Mouse (Mus musculus): ENCODE data around the gene Cdcp1. TPM values are rescaled to one million over a fixed set of nuclear protein-coding genes. Genes with fewer than 3 reads are reported as not detected.

Cdcp1 gene
- 10.8 and 11.8 TPM in 2 replicates for polyA plus RNA-seq (2015; fragmentation: Nextera tagmentation; extraction: Ambion mirVana)

GRCm38 (mm10) chr9:123215621-123216440, at the start of gene Cdcp1:
Cdcp1 (minus strand) TSS chr9:123216038.
- Histone ChIP-seq H3K27me3 (peaks cover 4% of the 10 kb centered on the region; the same call in 1 of the 2 replicates), H3K4me3 (peak within 1 kb of the TSS; percentile 50), H3K4me1 (no peaks in the 10 kb centered on the region), H3K9me3 (no peaks in the 10 kb centered on the region), H3K9ac (peak within 1 kb of the TSS; percentile 48), H3K27ac (peak within 1 kb of the TSS; percentile 67), H3K4me2 (peak within 1 kb of the TSS; percentile 51), H3K36me3 (no peaks in the 10 kb centered on the region)
- peak; percentile 74 for ATAC-seq (ENCODE audit: borderline replicate concordance, extremely low read depth, low FRiP score, low TSS enrichment)
- WGBS, result 9% methylated on average over 44 of the region's 45 CpGs

DNA sequence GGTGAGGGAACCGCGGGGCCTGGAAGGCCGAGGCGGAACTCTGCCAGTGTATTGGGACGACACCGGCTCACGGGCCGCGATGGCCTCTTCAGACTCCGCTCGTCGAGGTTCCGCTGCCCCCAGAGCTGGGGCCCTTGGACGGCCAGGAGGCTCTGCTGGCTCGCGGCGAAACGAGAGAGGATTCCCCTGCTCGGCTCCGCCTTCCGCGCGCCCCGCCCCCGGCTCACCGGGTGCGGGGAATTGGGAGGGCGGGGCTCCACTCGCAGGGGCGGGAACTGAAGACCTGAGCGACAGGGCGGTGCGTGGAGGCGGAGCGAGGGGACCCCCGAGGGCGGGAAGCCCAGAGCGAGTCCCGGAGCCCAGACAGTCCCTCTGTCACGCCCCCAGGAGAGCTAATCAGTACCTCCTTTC, 44.8 kb upstream of the Cdcp1 start, which contains the start of gene Tmem158:
TSS of gene Tmem158 (minus strand) at position 154 of the 411 bp plus-strand sequence.
- H3K27ac ChIP-seq, result peak within 1 kb of the TSS; percentile 71

DNA sequence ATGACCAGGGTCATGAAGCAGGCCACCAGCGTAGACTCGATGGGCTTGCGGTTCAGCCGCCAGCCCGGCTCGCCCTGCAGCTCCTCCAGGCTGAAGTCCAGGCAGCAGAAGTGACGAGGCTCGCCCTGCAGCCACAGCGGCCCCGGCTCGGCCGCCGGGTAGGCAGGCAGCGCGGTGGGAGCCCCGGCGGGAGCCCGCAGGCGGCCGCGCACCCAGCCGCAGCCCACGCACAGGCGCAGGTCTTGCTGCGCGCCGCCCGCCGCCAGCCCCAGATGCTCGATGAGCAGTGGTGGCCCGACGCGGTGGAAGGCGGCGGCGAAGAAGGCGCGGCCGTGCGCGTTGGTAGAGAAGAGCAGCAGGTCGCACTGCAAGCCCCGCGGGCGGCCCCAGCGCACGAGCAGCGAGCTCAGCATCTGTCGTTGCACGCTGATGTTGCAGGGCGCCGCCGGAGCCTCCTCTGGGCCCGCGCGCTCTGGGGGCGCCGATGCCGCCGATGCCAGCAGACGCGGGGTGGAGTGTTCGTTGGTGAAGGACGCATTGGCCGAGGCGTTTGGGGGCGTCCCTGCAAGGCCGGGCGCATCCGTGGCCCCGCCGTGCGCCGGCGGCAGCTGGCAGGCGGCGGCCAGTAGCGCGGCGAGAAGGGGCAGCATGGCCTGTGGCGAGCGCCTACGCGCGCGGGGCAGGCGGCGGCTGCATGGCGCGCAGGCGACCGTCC, 44.2 kb upstream of the Cdcp1 start:
- Histone ChIP-seq H3K4me3 (peak overlapping the region; percentile 81), H3K4me2 (peak overlapping the region; percentile 98), H3K9me3 (no peaks in the 10 kb centered on the region), H3K27me3 (peaks cover 16% of the 10 kb centered on the region; the same call in 1 of the 2 replicates), H3K27ac (peak overlapping the region; percentile 71), H3K36me3 (no peaks in the 10 kb centered on the region), H3K9ac (peak overlapping the region; percentile 68), H3K4me1 (peaks cover 10% of the 10 kb centered on the region; the same call in 1 of the 2 replicates)
- WGBS, result 3% methylated on average over 84 of the region's 92 CpGs
- ATAC-seq (ENCODE audit: borderline replicate concordance, extremely low read depth, low FRiP score, low TSS enrichment), result peak; percentile 74

More for the DNA sequence above, 44.8 kb upstream of the Cdcp1 start, which contains the start of gene Tmem158:
- ATAC-seq (ENCODE audit: borderline replicate concordance, extremely low read depth, low FRiP score, low TSS enrichment), result peak; percentile 94
- Histone ChIP-seq H3K4me2 (peak within 1 kb of the TSS; percentile 98), H3K4me3 (peak within 1 kb of the TSS; percentile 81), H3K27me3 (peaks cover 16% of the 10 kb centered on the region; the same call in 1 of the 2 replicates), H3K9ac (peak within 1 kb of the TSS; percentile 68), H3K36me3 (no peaks in the 10 kb centered on the region), H3K9me3 (no peaks in the 10 kb centered on the region), H3K4me1 (peaks cover 10% of the 10 kb centered on the region; the same call in 1 of the 2 replicates)
- 1% methylated on average over 40 of the region's 40 CpGs for WGBS

GRCm38 (mm10) chr9:123259461-123259895, 43.6 kb upstream of the Cdcp1 start:
- peak; percentile 86 for ATAC-seq (ENCODE audit: borderline replicate concordance, extremely low read depth, low FRiP score, low TSS enrichment)
- H3K4me1 ChIP-seq, result peaks cover 10% of the 10 kb centered on the region; the same call in 1 of the 2 replicates
- peak overlapping the region; percentile 68 for H3K9ac ChIP-seq
- peak overlapping the region; percentile 81 for H3K4me3 ChIP-seq
- H3K4me2 ChIP-seq, result peak overlapping the region; percentile 98
- peaks cover 16% of the 10 kb centered on the region; the same call in 1 of the 2 replicates for H3K27me3 ChIP-seq
- no peaks in the 10 kb centered on the region for H3K9me3 ChIP-seq
- no peaks in the 10 kb centered on the region for H3K36me3 ChIP-seq
- no peak overlapping the region for H3K27ac ChIP-seq
- WGBS, result under 1% methylated on average over 36 of the region's 45 CpGs

- H3K4me2 ChIP-seq, result peak overlapping the region; percentile 98
- no peaks in the 10 kb centered on the region for H3K9me3 ChIP-seq
- H3K27me3 ChIP-seq, result peaks cover 16% of the 10 kb centered on the region; the same call in 1 of the 2 replicates
- 22% methylated on average over 10 of the region's 10 CpGs for WGBS
- no peaks in the 10 kb centered on the region for H3K36me3 ChIP-seq
- peaks cover 10% of the 10 kb centered on the region; the same call in 1 of the 2 replicates for H3K4me1 ChIP-seq
- ATAC-seq (ENCODE audit: borderline replicate concordance, extremely low read depth, low FRiP score, low TSS enrichment), result no peak
- no peak overlapping the region for H3K27ac ChIP-seq
- H3K9ac ChIP-seq, result no peak overlapping the region
- H3K4me3 ChIP-seq, result peak overlapping the region; percentile 81
Measured at GRCm38 (mm10) chr9:123258796-123259195, 43.0 kb upstream of the Cdcp1 start.

- H3K4me1 ChIP-seq, result peaks cover 5% of the 10 kb centered on the region; the same call in 1 of the 2 replicates
- H3K4me2 ChIP-seq, result no peak overlapping the region
- H3K9ac ChIP-seq, result no peak overlapping the region
- no peaks in the 10 kb centered on the region for H3K36me3 ChIP-seq
- H3K27me3 ChIP-seq, result peaks cover 13% of the 10 kb centered on the region; the same call in 1 of the 2 replicates
- no peaks in the 10 kb centered on the region for H3K9me3 ChIP-seq
- no peak for ATAC-seq (ENCODE audit: borderline replicate concordance, extremely low read depth, low FRiP score, low TSS enrichment)
- no peak overlapping the region for H3K4me3 ChIP-seq
- no peak overlapping the region for H3K27ac ChIP-seq
- 85% methylated on average over 3 of the region's 3 CpGs for WGBS
Measured at GRCm38 (mm10) chr9:123255736-123256135, 39.9 kb upstream of the Cdcp1 start.

DNA sequence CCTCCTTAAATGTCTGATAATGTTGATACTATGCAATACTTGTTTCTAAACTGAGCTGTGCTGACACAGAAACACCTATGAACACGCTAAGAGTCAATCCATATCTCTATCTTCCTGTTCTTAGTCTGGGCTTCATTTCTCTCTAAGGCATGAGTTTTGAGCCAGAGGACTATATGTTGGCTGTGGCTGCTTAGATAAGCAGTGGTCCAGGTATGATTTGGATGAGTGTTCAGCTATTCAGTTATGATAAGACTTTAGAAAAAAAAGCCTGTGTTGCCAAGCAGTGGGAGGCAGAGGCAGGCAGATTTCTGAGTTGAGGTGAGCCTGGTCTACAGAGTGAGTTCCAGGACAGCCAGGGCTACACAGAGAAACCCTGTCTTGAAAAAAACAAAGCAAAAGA, 32.2 kb upstream of the Cdcp1 start:
- H3K27me3 ChIP-seq, result no peaks in the 10 kb centered on the region
- no peak overlapping the region for H3K4me3 ChIP-seq
- H3K27ac ChIP-seq, result no peak overlapping the region
- H3K4me2 ChIP-seq, result no peak overlapping the region
- no peak for ATAC-seq (ENCODE audit: borderline replicate concordance, extremely low read depth, low FRiP score, low TSS enrichment)
- no peaks in the 10 kb centered on the region for H3K36me3 ChIP-seq
- no peaks in the 10 kb centered on the region for H3K4me1 ChIP-seq
- WGBS, result 65% methylated on average over 1 of the region's 1 CpGs
- no peaks in the 10 kb centered on the region for H3K9me3 ChIP-seq
- H3K9ac ChIP-seq, result no peak overlapping the region

DNA sequence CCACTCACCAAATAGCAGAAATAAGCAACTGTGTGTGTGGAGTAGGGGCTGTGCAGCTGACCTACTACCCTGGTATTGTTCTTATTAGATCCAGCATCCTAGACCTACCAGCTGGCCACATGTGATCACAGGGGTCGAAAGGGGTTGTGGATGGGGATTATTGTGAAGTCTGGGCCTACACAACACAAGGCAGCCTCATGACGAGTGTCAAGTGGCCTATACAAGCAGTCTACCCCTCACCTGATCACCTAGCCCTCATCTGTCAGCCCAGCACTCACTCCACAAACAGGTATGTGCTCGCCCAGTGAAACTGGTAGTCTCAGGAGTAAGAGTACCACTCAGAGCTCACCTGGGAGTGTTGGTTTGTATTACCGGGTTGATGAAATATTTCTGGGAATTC, 29.3 kb upstream of the Cdcp1 start:
- H3K4me3 ChIP-seq, result no peak overlapping the region
- H3K9me3 ChIP-seq, result no peaks in the 10 kb centered on the region
- no peaks in the 10 kb centered on the region for H3K36me3 ChIP-seq
- H3K4me1 ChIP-seq, result 0 out of 2 replicates have a peak, but pooled peaks cover under 1% of the 10 kb centered on the region
- WGBS, result 74% methylated on average over 4 of the region's 4 CpGs
- no peaks in the 10 kb centered on the region for H3K27me3 ChIP-seq
- no peak for ATAC-seq (ENCODE audit: borderline replicate concordance, extremely low read depth, low FRiP score, low TSS enrichment)
- no peak overlapping the region for H3K27ac ChIP-seq
- no peak overlapping the region for H3K9ac ChIP-seq
- H3K4me2 ChIP-seq, result no peak overlapping the region

GRCm38 (mm10) chr9:123243988-123244387, 28.1 kb upstream of the Cdcp1 start:
- no peak for ATAC-seq (ENCODE audit: borderline replicate concordance, extremely low read depth, low FRiP score, low TSS enrichment)

DNA sequence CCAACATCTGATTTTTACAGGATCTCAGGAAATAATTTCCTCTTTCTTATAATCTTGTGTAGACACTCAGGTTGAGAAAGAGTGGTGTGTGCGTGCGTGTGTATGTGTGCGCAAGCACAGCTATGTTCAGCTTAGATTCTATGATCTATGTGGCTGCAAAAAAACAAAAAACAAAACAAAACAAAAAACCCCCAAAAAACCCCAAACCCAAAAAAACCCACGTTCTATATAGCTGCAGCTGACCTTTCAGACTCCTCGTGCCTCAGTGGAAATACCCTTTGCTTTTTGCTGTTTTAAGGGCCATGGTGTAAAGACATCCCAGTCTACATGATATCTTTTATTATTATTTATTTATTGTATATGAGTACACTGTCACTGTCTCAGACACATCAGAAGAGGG, 25.4 kb upstream of the Cdcp1 start:
- Histone ChIP-seq H3K4me3 (no peak overlapping the region), H3K36me3 (no peaks in the 10 kb centered on the region), H3K9ac (no peak overlapping the region), H3K27me3 (no peaks in the 10 kb centered on the region), H3K9me3 (no peaks in the 10 kb centered on the region), H3K27ac (no peak overlapping the region), H3K4me1 (peaks cover 28% of the 10 kb centered on the region), H3K4me2 (no peak overlapping the region)
- ATAC-seq (ENCODE audit: borderline replicate concordance, extremely low read depth, low FRiP score, low TSS enrichment), result no peak
- 94% methylated on average over 5 of the region's 5 CpGs for WGBS

More at GRCm38 (mm10) chr9:123243988-123244387, 28.1 kb upstream of the Cdcp1 start:
- H3K36me3 ChIP-seq, result no peaks in the 10 kb centered on the region
- 36% methylated on average over 10 of the region's 10 CpGs for WGBS
- no peaks in the 10 kb centered on the region for H3K27me3 ChIP-seq
- no peak overlapping the region for H3K4me3 ChIP-seq
- H3K9ac ChIP-seq, result no peak overlapping the region
- peaks cover 10% of the 10 kb centered on the region; the same call in 1 of the 2 replicates for H3K4me1 ChIP-seq
- H3K4me2 ChIP-seq, result no peak overlapping the region
- H3K27ac ChIP-seq, result no peak overlapping the region
- H3K9me3 ChIP-seq, result no peaks in the 10 kb centered on the region

- Histone ChIP-seq H3K9me3 (no peaks in the 10 kb centered on the region), H3K27me3 (no peaks in the 10 kb centered on the region), H3K4me2 (no peak overlapping the region), H3K36me3 (no peaks in the 10 kb centered on the region), H3K27ac (no peak overlapping the region), H3K9ac (no peak overlapping the region), H3K4me3 (no peak overlapping the region), H3K4me1 (peaks cover 32% of the 10 kb centered on the region)
- ATAC-seq (ENCODE audit: borderline replicate concordance, extremely low read depth, low FRiP score, low TSS enrichment), result no peak
- WGBS, result 92% methylated on average over 2 of the region's 2 CpGs
Measured at GRCm38 (mm10) chr9:123240751-123241150, 24.9 kb upstream of the Cdcp1 start.
